Mouse (Mus musculus) testis, adult 10 weeks (tissue): ENCODE measurements around the gene Mis12. TPM values are rescaled to one million over a fixed set of nuclear protein-coding genes. Genes with fewer than 3 reads are reported as not detected.

Source experiments
- polyA plus RNA-seq: library from polyadenylated mRNA; stranded (reverse); fragments of 350-450 nt; fragmentation: Illumina TruSeq; extraction: RNeasy Lipid Tissue Mini Kit (QIAGEN cat#74804); gene quantifications from one replicate; pipeline ENCODE4 v1.2.3, GENCODE M21; 2014; ENCODE audit warnings: low read depth, low replicate concordance

Gene Mis12
- polyA plus RNA-seq = 21.3 TPM

GRCm38 (mm10) chr11:71019201-71020068 lies at the start of gene Mis12, which contains the start of gene Derl2:
Mis12 (plus strand) TSS chr11:71019611.
Derl2 (minus strand) TSS chr11:71019841.

GRCm38 (mm10) chr11:70969821-70970559 lies 49.4 kb upstream of the Mis12 start, which contains the start of the genes Nup88 and Rpain:
Nup88 (minus strand) TSS chr11:70969973.
Rpain (plus strand) TSS chr11:70970213.

GRCm38 (mm10) chr11:70982557-70983228 lies 36.7 kb upstream of the Mis12 start, which contains the start of gene C1qbp:
C1qbp (minus strand) TSS chr11:70983026.

GRCm38 (mm10) chr11:71004316-71004773 lies 15.1 kb upstream of the Mis12 start, which contains the start of gene Dhx33:
Dhx33 (minus strand) TSS chr11:71004437.

GRCm38 (mm10) chr11:71033163-71033761 lies 13.9 kb downstream of the Mis12 start, which contains the start of gene 6330403K07Rik:
6330403K07Rik (minus strand) TSS chr11:71033513.

Other genes with a start within 250 kb of the Mis12 start
- gene Scimp, start 207.0 kb upstream of the Mis12 start, polyA plus RNA-seq = not detected
- gene Rabep1, start 174.8 kb upstream of the Mis12 start, polyA plus RNA-seq = 44.8 TPM
- 425 TPM for gene Nup88, start 49.6 kb upstream of the Mis12 start, polyA plus RNA-seq
- gene Rpain, start 49.4 kb upstream of the Mis12 start, polyA plus RNA-seq = 38.6 TPM
- 47.8 TPM for gene C1qbp, start 36.6 kb upstream of the Mis12 start, polyA plus RNA-seq
- 11.2 TPM for gene Dhx33, start 15.2 kb upstream of the Mis12 start, polyA plus RNA-seq
- gene Derl2, start 230 bp downstream of the Mis12 start, polyA plus RNA-seq = 78.7 TPM
- not detected for gene 6330403K07Rik, start 13.9 kb downstream of the Mis12 start, polyA plus RNA-seq
- gene Nlrp1a, start 125.1 kb downstream of the Mis12 start, polyA plus RNA-seq = not detected
- 0.64 TPM for gene Nlrp1b, start 211.1 kb downstream of the Mis12 start, polyA plus RNA-seq